Mouse (Mus musculus) thymus, adult 2 months (tissue): ENCODE data around the gene Coasy.

Experiments
- CTCF ChIP-seq: fragments of 200-500 bp; IDR thresholded peaks from 2 replicates; pipeline ENCODE4 v1.5.1; 2012; ENCODE audit warnings: mild to moderate bottlenecking, control low read depth, low read length, moderate library complexity, borderline replicate concordance; ENCODE audit not compliant: control insufficient read depth, poor library complexity, insufficient read depth; ENCODE audit errors: extremely low read depth
- POLR2A ChIP-seq: fragments of 200-500 bp; IDR thresholded peaks from 2 replicates; pipeline ENCODE4 v1.6.1; 2012; ENCODE audit warnings: mild to moderate bottlenecking, low read length, control low read depth, moderate library complexity; ENCODE audit not compliant: control insufficient read depth, poor library complexity, insufficient read depth; ENCODE audit errors: extremely low read depth

DNA sequence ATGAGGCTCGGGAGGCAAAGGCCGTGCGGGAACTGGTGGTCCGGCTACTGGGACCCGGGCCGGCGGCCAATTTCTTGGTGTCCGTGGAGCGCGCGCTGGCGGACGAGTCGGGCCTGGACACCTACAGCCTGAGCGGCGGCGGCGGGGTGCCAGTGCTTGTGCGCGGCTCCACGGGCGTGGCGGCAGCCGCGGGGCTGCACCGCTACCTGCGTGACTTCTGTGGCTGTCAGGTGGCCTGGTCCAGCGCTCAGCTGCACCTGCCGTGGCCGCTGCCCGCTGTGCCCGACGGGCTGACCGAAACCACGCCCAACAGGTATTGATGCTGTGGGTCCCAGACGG lies 12.2 kb upstream of the Coasy start:
- TF ChIP-seq CTCF (no peak), POLR2A (no peak; the same call in 1 of the 2 replicates)
